Mouse (Mus musculus) adrenal gland, postnatal 0 days (tissue): Measurements from ENCODE around the gene Olfr945. TPM values are rescaled to one million over a fixed set of nuclear protein-coding genes. Genes with fewer than 3 reads are reported as not detected.

Experiments
- polyA plus RNA-seq: library from polyadenylated mRNA; unstranded; fragments of >200 nt; fragmentation: Nextera tagmentation; extraction: Ambion mirVana; gene quantifications from 2 replicates; pipeline ENCODE4 v1.2.1, GENCODE M21; 2015

Gene Olfr945
- polyA plus RNA-seq = not detected in 2 replicates

DNA sequence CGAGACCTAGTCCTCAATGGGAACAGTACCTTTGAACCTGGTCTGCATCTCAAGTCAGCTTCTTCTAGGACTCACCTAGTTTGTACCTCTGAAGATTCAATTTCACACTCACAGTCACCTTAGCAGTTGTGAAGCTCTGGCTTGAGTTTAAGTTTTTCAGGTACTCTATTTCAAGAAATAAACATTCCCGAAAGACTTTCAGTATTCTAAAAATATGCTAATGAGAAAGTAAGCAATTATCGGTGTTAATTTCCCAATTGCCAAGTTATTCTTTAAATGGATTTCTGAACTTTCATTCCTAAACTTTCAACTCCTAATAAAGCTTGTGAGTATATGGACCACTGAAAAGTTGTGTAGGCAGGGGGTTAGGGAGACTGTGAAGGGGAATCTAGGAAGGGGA is at the start of gene Olfr945:
TSS of gene Olfr945 (minus strand) at position 101 of the 400 bp plus-strand sequence.

DNA sequence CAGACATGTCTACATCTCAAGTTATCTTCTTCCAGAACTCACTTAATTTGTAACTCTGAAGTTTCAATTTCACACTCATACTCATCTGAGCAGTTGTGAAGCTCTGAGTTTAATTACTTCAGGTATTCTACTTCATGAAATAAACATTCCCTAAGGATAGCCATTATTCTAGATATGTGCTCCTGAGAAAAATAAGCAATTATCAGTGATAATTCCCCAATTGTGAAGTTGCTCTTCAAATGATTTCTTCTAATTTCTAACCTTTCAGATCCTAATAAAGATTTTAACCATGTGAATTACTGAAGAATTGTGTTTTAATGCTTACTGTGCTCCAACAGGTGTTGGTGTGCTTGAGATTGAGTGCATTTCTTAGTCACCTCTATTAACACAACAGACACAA is 49.3 kb upstream of the Olfr945 start, which contains the start of gene Olfr948:
TSS of gene Olfr948 (minus strand) at position 101 of the 400 bp plus-strand sequence.

DNA sequence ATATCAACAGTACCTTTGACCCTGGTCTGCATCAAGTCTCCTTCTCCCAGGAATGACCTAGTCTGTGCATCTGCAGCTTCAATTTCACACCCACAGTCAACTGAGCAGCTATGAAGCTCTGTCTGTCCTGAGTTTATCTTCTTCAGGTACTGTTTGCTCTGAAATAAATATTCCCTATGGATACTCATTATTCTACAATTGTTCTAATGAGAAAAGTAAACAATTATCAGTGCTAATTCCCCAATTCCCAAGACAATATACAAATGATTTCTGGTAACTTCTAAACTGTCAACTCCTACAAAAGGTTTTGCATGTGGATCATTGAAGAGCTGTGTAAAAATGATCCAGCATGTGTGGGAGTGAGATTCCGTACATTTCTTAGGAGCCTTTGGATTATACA is 26.7 kb downstream of the Olfr945 start, which contains the start of gene Olfr1537:
TSS of gene Olfr1537 (minus strand) at position 101 of the 400 bp plus-strand sequence.

Other genes starting within 250 kb of the Olfr945 start
- gene Olfr937, start 211.9 kb downstream of the Olfr945 start, polyA plus RNA-seq = not detected in 2 replicates
- gene Olfr938, start 197.9 kb downstream of the Olfr945 start, polyA plus RNA-seq = not detected in 2 replicates
- gene Olfr27, start 148.7 kb downstream of the Olfr945 start, polyA plus RNA-seq = not detected in 2 replicates
- gene Olfr943, start 110.5 kb downstream of the Olfr945 start, polyA plus RNA-seq = not detected in 2 replicates
- gene Olfr944, start 74.9 kb downstream of the Olfr945 start, polyA plus RNA-seq = not detected in 2 replicates
- not detected in 2 replicates for gene Olfr1537, start 26.8 kb downstream of the Olfr945 start, polyA plus RNA-seq
- gene Olfr948, start 49.2 kb upstream of the Olfr945 start, polyA plus RNA-seq = not detected in 2 replicates
- gene Olfr951, start 110.6 kb upstream of the Olfr945 start, polyA plus RNA-seq = not detected in 2 replicates
- gene Olfr952, start 150.3 kb upstream of the Olfr945 start, polyA plus RNA-seq = not detected in 2 replicates
- not detected in 2 replicates for gene Olfr954, start 179.9 kb upstream of the Olfr945 start, polyA plus RNA-seq
- not detected in 2 replicates for gene Olfr955, start 195.1 kb upstream of the Olfr945 start, polyA plus RNA-seq
- gene Olfr44, start 217.2 kb upstream of the Olfr945 start, polyA plus RNA-seq = not detected in 2 replicates
- not detected in 2 replicates for gene Olfr957, start 239.0 kb upstream of the Olfr945 start, polyA plus RNA-seq